Mouse (Mus musculus): Measurements from ENCODE around the gene Col4a1. TPM values are rescaled to one million over a fixed set of nuclear protein-coding genes. Genes with fewer than 3 reads are reported as not detected.

The Col4a1 gene
- polyA plus RNA-seq, 1 experiment from 2014 or later: 68.6 TPM

DNA sequence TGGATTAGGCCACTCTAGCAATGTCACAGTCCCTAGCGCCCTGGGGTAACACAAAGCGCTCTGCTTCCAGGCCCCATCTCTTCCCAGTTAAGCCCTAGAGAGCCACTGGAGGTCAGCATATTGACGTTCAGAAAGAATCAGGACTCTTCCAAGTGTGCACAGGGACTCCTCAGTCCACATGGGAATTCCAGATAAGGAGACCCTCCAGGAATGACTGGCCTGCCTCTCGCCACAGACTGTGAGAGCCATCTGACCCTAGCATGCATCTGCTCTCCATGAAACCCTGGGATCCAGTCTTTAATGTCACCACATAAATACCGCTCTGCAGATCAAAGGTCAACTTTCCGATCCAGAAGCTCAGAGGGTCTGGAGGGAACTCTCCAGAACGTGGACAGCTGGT lies 88.4 kb downstream of the Col4a1 start:
- Histone ChIP-seq H3K36me3 (ENCODE audit: control insufficient read depth, insufficient read depth, low read length) (no peaks in the 10 kb centered on the region), H3K9ac (ENCODE audit: low read depth, low read length) (no peak overlapping the region), H3K4me1 (ENCODE audit: control insufficient read depth, insufficient read depth, low read depth, low read length) (no peaks in the 10 kb centered on the region), H3K27me3 (replicated peaks; ENCODE audit: control insufficient read depth, insufficient read depth, low read length) (no peaks in the 10 kb centered on the region), H3K9me3 (ENCODE audit: control insufficient read depth, low read length) (no peaks in the 10 kb centered on the region), H3K4me3 (ENCODE audit: low read length) (no peak overlapping the region), H3K4me2 (ENCODE audit: low read length) (no peak overlapping the region), H3K27ac (ENCODE audit: low read depth, low read length) (no peak overlapping the region)
- WGBS: 73% methylated on average over 7 of the region's 7 CpGs
- ATAC-seq: no peak

DNA sequence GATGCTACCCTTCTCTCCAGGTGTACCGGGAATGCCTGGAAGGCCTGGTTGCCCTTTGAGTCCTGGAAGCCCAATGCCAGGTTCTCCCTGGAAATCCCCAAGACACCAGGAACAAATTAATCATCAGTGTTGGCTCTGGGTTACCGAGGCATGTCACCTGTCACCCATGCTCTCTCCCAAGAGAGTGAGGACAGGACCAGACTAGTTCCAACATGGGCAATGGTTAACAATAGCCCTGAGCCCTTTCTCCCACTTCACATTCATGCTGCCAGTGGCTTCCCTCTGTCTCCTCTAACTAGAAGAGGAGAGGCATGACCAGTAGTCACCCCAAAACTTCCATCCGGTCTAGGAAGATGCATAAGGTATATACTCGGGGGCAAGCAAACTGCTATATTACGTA lies 91.3 kb downstream of the Col4a1 start:
- Histone ChIP-seq H3K9ac (ENCODE audit: low read depth, low read length) (no peak overlapping the region), H3K4me1 (ENCODE audit: control insufficient read depth, insufficient read depth, low read depth, low read length) (no peaks in the 10 kb centered on the region), H3K4me2 (ENCODE audit: low read length) (no peak overlapping the region), H3K36me3 (ENCODE audit: control insufficient read depth, insufficient read depth, low read length) (no peaks in the 10 kb centered on the region), H3K9me3 (ENCODE audit: control insufficient read depth, low read length) (no peaks in the 10 kb centered on the region), H3K27me3 (replicated peaks; ENCODE audit: control insufficient read depth, insufficient read depth, low read length) (no peaks in the 10 kb centered on the region), H3K27ac (ENCODE audit: low read depth, low read length) (no peak overlapping the region), H3K4me3 (ENCODE audit: low read length) (no peak overlapping the region)
- no peak for ATAC-seq
- 88% methylated on average over 5 of the region's 5 CpGs for WGBS

DNA sequence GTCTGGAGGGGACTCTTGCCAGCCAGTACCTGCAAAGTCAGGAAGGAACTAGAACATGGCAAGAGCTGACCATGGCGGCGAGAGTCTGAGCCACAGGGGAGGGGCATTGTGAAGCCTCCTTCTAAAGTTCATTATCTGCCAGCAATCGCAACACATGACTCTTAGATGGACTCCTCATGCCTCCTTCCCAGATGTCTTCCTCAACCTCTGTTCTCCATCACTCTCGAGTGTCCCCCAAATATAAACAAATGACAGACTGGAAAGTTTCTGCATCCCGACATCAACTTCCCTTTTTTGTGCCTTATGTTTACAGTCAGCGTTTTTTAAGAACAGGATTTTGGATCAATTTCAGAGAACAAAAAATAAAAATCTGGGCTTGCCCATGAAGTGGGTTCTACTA lies 93.3 kb downstream of the Col4a1 start:
- WGBS: 83% methylated on average over 6 of the region's 6 CpGs

DNA sequence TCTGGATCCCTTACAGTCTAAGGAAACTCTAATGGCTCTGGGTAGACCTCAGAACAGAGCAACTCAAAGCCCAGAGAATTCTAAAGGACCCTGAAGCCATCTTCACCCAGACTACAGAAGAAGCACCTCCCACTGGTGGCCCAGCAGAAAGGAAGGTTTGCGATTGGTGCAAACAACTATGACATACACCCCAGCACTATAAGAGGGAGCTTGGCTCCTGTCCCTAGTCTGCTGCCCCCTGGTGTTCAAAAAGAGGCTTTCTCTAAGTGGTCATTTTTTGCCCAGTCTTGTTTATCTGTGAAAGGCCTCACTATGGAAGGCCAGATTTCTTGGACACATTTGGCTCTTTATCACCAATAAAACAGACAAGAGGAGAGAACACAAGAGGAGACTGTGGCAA lies 97.4 kb downstream of the Col4a1 start:
- WGBS: 43% methylated on average over 1 of the region's 1 CpGs
- H3K4me3 ChIP-seq (ENCODE audit: low read length): no peak overlapping the region
- H3K9ac ChIP-seq (ENCODE audit: low read depth, low read length): no peak overlapping the region
- H3K9me3 ChIP-seq (ENCODE audit: control insufficient read depth, low read length): no peaks in the 10 kb centered on the region
- no peak overlapping the region for H3K27ac ChIP-seq (ENCODE audit: low read depth, low read length)
- ATAC-seq: peak; percentile 82
- H3K4me2 ChIP-seq (ENCODE audit: low read length): no peak overlapping the region
- H3K36me3 ChIP-seq (ENCODE audit: control insufficient read depth, insufficient read depth, low read length): no peaks in the 10 kb centered on the region
- H3K27me3 ChIP-seq (replicated peaks; ENCODE audit: control insufficient read depth, insufficient read depth, low read length): no peaks in the 10 kb centered on the region
- no peaks in the 10 kb centered on the region for H3K4me1 ChIP-seq (ENCODE audit: control insufficient read depth, insufficient read depth, low read depth, low read length)

More for the DNA sequence above, 93.3 kb downstream of the Col4a1 start:
- Histone ChIP-seq H3K4me3 (ENCODE audit: low read length) (no peak overlapping the region), H3K27ac (ENCODE audit: low read depth, low read length) (no peak overlapping the region), H3K9me3 (ENCODE audit: control insufficient read depth, low read length) (no peaks in the 10 kb centered on the region), H3K36me3 (ENCODE audit: control insufficient read depth, insufficient read depth, low read length) (no peaks in the 10 kb centered on the region), H3K9ac (ENCODE audit: low read depth, low read length) (no peak overlapping the region), H3K4me2 (ENCODE audit: low read length) (no peak overlapping the region), H3K4me1 (ENCODE audit: control insufficient read depth, insufficient read depth, low read depth, low read length) (no peaks in the 10 kb centered on the region), H3K27me3 (replicated peaks; ENCODE audit: control insufficient read depth, insufficient read depth, low read length) (no peaks in the 10 kb centered on the region)
- no peak for ATAC-seq

DNA sequence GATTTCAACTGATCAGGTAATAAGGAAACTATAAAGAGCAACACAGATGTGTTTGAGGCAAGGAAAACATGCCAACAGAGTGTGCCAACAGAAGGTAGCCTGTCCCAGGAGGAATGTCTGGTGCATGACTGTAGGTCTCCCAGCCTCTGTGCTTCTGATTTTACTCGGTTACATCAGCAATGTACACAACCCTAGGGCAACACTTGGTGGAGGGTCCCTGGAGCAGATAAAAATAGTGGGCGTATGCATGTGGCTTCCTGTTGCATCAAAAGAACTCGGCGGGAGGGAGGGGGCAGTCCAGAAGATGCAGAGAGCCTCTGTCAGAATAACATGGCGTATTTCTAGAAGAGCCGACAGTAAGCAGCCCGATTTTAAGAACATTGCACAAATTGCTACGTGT lies 106.1 kb downstream of the Col4a1 start:
- 77% methylated on average over 8 of the region's 8 CpGs for WGBS
- ATAC-seq: no peak
- H3K9me3 ChIP-seq (ENCODE audit: control insufficient read depth, low read length): no peaks in the 10 kb centered on the region
- H3K4me3 ChIP-seq (ENCODE audit: low read length): no peak overlapping the region
- H3K4me1 ChIP-seq (ENCODE audit: control insufficient read depth, insufficient read depth, low read depth, low read length): no peaks in the 10 kb centered on the region
- no peaks in the 10 kb centered on the region for H3K27me3 ChIP-seq (replicated peaks; ENCODE audit: control insufficient read depth, insufficient read depth, low read length)
- H3K9ac ChIP-seq (ENCODE audit: low read depth, low read length): no peak overlapping the region
- no peak overlapping the region for H3K27ac ChIP-seq (ENCODE audit: low read depth, low read length)
- no peak overlapping the region for H3K4me2 ChIP-seq (ENCODE audit: low read length)
- no peaks in the 10 kb centered on the region for H3K36me3 ChIP-seq (ENCODE audit: control insufficient read depth, insufficient read depth, low read length)

DNA sequence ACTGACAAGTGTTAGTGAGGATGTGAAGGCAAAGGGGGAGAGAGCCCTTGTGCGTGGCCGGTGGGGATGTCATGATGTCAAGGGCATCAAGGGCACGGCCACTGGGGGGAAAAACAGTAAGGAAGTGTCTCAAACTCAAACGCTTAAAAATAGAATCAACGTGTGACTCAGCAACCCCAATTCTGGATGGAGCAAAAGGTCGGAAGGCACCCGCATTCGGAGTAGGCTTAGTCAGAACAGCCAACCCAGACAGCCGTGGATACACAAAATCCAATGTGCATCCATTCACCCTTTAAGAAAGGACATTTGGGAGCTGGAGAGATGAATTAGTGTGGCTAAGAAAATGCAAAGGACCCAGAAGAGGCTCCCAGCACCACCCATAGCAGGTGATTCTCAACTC lies 107.1 kb downstream of the Col4a1 start:
- WGBS: 82% methylated on average over 9 of the region's 9 CpGs
- Histone ChIP-seq H3K4me2 (ENCODE audit: low read length) (no peak overlapping the region), H3K4me1 (ENCODE audit: control insufficient read depth, insufficient read depth, low read depth, low read length) (no peaks in the 10 kb centered on the region), H3K9me3 (ENCODE audit: control insufficient read depth, low read length) (no peaks in the 10 kb centered on the region), H3K27me3 (replicated peaks; ENCODE audit: control insufficient read depth, insufficient read depth, low read length) (no peaks in the 10 kb centered on the region), H3K9ac (ENCODE audit: low read depth, low read length) (no peak overlapping the region), H3K27ac (ENCODE audit: low read depth, low read length) (no peak overlapping the region), H3K4me3 (ENCODE audit: low read length) (no peak overlapping the region), H3K36me3 (ENCODE audit: control insufficient read depth, insufficient read depth, low read length) (no peaks in the 10 kb centered on the region)
- no peak for ATAC-seq

DNA sequence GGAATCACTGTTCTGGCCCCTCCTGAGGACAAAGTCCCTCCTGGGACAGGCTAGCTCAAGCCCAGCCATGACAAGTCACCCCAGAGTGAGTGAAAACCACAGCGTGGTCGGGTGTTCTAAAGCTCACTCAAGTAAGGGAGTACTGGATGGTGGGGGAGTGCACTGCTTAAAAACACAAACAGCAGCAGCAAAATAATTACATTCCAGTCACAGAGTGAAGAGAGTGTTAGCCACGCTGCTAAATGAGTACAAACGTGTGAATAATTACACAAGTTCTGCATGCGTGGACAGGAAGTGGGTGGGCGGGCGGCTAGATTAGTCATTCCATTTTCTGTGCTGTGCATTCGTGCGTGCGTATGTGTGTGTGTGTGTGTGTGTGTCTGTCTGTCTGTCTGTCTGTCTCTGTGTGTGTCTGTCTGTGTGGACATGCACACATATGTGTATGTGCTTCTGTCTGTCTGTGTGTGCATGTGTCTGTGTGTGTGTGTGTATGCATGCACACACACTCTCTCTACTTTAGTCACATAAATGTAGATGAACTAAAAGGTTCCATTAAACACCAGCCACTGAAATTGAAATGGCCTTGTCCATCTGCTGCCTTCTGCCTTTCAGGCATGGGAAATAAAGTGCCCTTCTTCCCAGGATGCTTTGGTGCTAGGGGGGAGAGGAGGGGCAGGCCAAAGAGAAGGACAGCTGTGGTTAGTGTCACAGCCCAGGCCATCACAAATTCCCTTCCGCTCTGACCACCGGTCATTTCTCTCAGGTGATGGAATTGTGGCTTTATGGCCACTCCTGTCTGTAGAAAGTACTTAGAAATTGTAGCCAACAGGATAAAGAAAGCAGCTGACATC lies 109.1 kb downstream of the Col4a1 start:
- H3K27me3 ChIP-seq (replicated peaks; ENCODE audit: control insufficient read depth, insufficient read depth, low read length): no peaks in the 10 kb centered on the region
- no peaks in the 10 kb centered on the region for H3K4me1 ChIP-seq (ENCODE audit: control insufficient read depth, insufficient read depth, low read depth, low read length)
- no peaks in the 10 kb centered on the region for H3K9me3 ChIP-seq (ENCODE audit: control insufficient read depth, low read length)
- H3K27ac ChIP-seq (ENCODE audit: low read depth, low read length): no peak overlapping the region
- no peaks in the 10 kb centered on the region for H3K36me3 ChIP-seq (ENCODE audit: control insufficient read depth, insufficient read depth, low read length)
- no peak overlapping the region for H3K4me3 ChIP-seq (ENCODE audit: low read length)
- WGBS: 65% methylated on average over 12 of the region's 12 CpGs
- ATAC-seq: peak; percentile 61
- H3K9ac ChIP-seq (ENCODE audit: low read depth, low read length): no peak overlapping the region
- H3K4me2 ChIP-seq (ENCODE audit: low read length): no peak overlapping the region

DNA sequence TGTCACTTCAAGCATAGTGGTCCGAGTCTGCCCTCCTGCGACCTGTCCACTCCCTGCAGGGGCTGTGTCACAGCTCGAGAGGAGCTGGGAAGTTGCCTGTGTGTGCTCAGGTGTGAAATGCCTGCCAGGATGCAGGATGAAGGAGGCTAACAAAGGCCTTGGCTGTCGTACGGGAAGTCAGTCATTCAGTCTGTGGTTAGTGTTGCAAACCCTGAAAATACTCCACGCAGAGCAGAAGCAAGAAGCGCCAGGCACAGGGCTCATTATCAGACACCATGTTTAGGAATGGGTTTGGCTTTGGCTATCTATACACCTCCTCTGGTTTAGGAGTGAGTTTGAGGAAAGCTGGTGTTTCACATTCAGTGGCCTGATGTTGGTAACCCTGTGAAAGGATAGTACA lies 114.0 kb downstream of the Col4a1 start:
- no peak for ATAC-seq
- H3K9me3 ChIP-seq (ENCODE audit: control insufficient read depth, low read length): no peaks in the 10 kb centered on the region
- 64% methylated on average over 7 of the region's 7 CpGs for WGBS

DNA sequence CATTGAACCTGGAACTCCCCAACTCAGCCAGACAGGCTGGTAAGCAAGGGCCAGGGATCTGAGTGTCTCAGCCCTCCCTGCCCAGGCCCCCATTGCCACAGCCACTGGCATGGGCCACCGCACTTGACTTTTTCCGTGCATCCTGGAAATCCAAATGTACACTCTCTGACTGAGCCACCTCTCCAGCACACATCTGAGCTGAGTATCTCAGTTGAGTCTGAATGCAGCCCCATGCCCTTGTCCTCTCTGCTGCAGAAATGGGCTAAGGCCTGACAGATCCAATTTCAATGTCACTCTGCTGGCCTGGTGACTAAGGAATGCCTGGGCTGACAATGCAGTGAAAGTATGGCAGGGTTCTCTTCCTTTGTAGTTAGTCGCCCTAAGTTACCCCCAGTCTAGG lies 114.6 kb downstream of the Col4a1 start:
- no peak overlapping the region for H3K27ac ChIP-seq (ENCODE audit: low read depth, low read length)
- no peak for ATAC-seq
- no peaks in the 10 kb centered on the region for H3K27me3 ChIP-seq (replicated peaks; ENCODE audit: control insufficient read depth, insufficient read depth, low read length)
- H3K36me3 ChIP-seq (ENCODE audit: control insufficient read depth, insufficient read depth, low read length): no peaks in the 10 kb centered on the region
- no peak overlapping the region for H3K4me3 ChIP-seq (ENCODE audit: low read length)
- 73% methylated on average over 3 of the region's 3 CpGs for WGBS
- no peak overlapping the region for H3K4me2 ChIP-seq (ENCODE audit: low read length)
- no peaks in the 10 kb centered on the region for H3K4me1 ChIP-seq (ENCODE audit: control insufficient read depth, insufficient read depth, low read depth, low read length)
- H3K9ac ChIP-seq (ENCODE audit: low read depth, low read length): no peak overlapping the region
- no peaks in the 10 kb centered on the region for H3K9me3 ChIP-seq (ENCODE audit: control insufficient read depth, low read length)

More for the DNA sequence above, 114.0 kb downstream of the Col4a1 start:
- Histone ChIP-seq H3K9ac (ENCODE audit: low read depth, low read length) (no peak overlapping the region), H3K4me3 (ENCODE audit: low read length) (no peak overlapping the region), H3K36me3 (ENCODE audit: control insufficient read depth, insufficient read depth, low read length) (no peaks in the 10 kb centered on the region), H3K27ac (ENCODE audit: low read depth, low read length) (no peak overlapping the region), H3K4me1 (ENCODE audit: control insufficient read depth, insufficient read depth, low read depth, low read length) (no peaks in the 10 kb centered on the region), H3K4me2 (ENCODE audit: low read length) (no peak overlapping the region), H3K27me3 (replicated peaks; ENCODE audit: control insufficient read depth, insufficient read depth, low read length) (no peaks in the 10 kb centered on the region)

Data from hindbrain, embryonic 16.5 days (tissue).